Mouse (Mus musculus) lung, postnatal 0 days (tissue): Measurements from ENCODE around the gene Ttll4.

ENCODE experiments used
- CTCF ChIP-seq: IDR thresholded peaks from 2 replicates; pipeline ENCODE4 v1.5.1; 2016; ENCODE audit warnings: antibody characterized with exemption, mild to moderate bottlenecking
- EP300 ChIP-seq: IDR thresholded peaks from 2 replicates; pipeline ENCODE4 v1.6.1; 2016; ENCODE audit warnings: antibody characterized with exemption, mild to moderate bottlenecking, control low read depth

GRCm38 (mm10) chr1:74737500-74737899 is 76.0 kb downstream of the Ttll4 start:
- TF ChIP-seq CTCF (no peak), EP300 (no peak)
